Mouse (Mus musculus): ENCODE data around the gene Il12rb1. TPM values are rescaled to one million over a fixed set of nuclear protein-coding genes. Genes with fewer than 3 reads are reported as not detected.

Gene Il12rb1
- polyA plus RNA-seq, 1 experiment from 2014 or later: 0.35 TPM

DNA sequence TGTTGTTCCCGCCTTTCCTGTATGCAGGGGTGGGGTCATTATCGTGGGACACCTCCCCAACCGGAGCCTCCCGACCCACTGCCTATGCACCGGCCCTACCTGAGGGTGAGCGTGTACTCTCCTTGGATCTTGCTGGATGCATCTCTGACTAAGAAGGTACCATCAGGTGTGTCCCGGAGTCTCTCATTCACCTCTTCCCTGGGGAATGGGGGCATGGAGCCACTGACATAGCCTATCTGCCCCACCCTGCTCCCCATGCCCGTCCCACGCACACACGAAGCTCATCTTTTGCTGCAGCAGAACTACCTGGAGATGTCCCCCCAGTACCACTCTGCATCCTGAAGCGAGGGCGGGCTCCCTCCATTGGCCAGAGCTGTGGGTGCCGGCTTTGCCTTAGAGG lies 37.5 kb upstream of the Il12rb1 start:
- Histone ChIP-seq H3K27me3 (replicated peaks; ENCODE audit: control insufficient read depth, insufficient read depth, low read length) (no peaks in the 10 kb centered on the region), H3K4me2 (ENCODE audit: low read length) (no peak overlapping the region), H3K4me1 (replicated peaks; ENCODE audit: control insufficient read depth, insufficient read depth, low read length) (peaks cover 29% of the 10 kb centered on the region), H3K9ac (ENCODE audit: low read length) (no peak overlapping the region), H3K9me3 (ENCODE audit: control insufficient read depth, low read length) (no peaks in the 10 kb centered on the region), H3K4me3 (ENCODE audit: low read depth, low read length) (no peak overlapping the region), H3K36me3 (ENCODE audit: control insufficient read depth, insufficient read depth, low read length) (peaks cover 65% of the 10 kb centered on the region), H3K27ac (ENCODE audit: low read depth) (no peak overlapping the region)
- DNase-seq (ENCODE audit: low spot score): no peak
- ATAC-seq (replicated peaks; ENCODE audit: low FRiP score, low TSS enrichment, low read depth): no peak
- 92% methylated on average over 13 of the region's 13 CpGs for WGBS

DNA sequence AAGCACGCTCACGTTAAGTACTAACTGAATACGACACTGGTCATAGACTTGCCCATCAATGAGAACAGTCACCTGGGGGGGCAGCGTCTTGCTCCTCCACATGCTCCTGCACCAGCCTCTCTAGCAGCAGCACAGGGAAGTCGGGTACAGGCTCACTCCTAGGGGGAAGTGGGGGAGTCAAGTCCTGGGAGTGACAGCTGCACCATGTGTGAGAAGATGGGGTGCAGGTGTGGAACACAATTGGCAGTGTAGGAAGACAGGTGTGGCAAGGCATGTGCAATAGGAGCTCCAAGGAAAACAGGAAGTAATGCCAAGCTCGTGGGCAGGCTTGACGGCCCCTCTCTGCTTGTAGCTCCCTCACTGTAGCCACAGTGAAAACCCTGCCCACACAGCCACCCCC lies 37.0 kb upstream of the Il12rb1 start:
- Histone ChIP-seq H3K36me3 (ENCODE audit: control insufficient read depth, insufficient read depth, low read length) (peaks cover 65% of the 10 kb centered on the region), H3K27ac (ENCODE audit: low read depth) (no peak overlapping the region), H3K4me1 (replicated peaks; ENCODE audit: control insufficient read depth, insufficient read depth, low read length) (peaks cover 28% of the 10 kb centered on the region), H3K9ac (ENCODE audit: low read length) (no peak overlapping the region), H3K4me2 (ENCODE audit: low read length) (no peak overlapping the region), H3K27me3 (replicated peaks; ENCODE audit: control insufficient read depth, insufficient read depth, low read length) (no peaks in the 10 kb centered on the region), H3K4me3 (ENCODE audit: low read depth, low read length) (no peak overlapping the region), H3K9me3 (ENCODE audit: control insufficient read depth, low read length) (no peaks in the 10 kb centered on the region)
- WGBS: 85% methylated on average over 7 of the region's 7 CpGs
- no peak for ATAC-seq (replicated peaks; ENCODE audit: low FRiP score, low TSS enrichment, low read depth)
- no peak for DNase-seq (ENCODE audit: low spot score)

DNA sequence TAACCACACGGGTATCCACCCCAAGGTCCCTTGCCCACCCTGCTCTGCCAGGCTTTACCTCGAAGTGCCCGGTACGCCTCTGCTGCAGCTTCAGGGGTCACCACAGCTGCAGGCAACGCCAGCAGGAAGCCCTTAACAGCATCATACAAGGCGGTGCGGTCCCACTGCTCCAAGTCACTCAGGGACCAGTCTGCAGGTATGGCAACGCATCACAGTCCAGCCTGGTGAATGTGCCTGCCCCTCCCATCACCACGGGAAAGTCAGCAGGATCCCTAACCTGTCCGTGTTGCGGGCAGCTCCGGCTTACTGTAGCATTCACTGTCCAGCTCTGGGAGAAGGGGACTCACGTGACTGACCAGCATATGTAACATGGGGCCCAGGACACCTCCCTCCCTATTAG lies 36.2 kb upstream of the Il12rb1 start:
- no peak overlapping the region for H3K4me2 ChIP-seq (ENCODE audit: low read length)
- ATAC-seq (replicated peaks; ENCODE audit: low FRiP score, low TSS enrichment, low read depth) (no peak), DNase-seq (ENCODE audit: low spot score) (no peak)
- H3K36me3 ChIP-seq (ENCODE audit: control insufficient read depth, insufficient read depth, low read length): peaks cover 65% of the 10 kb centered on the region
- no peak overlapping the region for H3K9ac ChIP-seq (ENCODE audit: low read length)
- H3K9me3 ChIP-seq (ENCODE audit: control insufficient read depth, low read length): no peaks in the 10 kb centered on the region
- WGBS: 92% methylated on average over 13 of the region's 13 CpGs
- H3K27ac ChIP-seq (ENCODE audit: low read depth): no peak overlapping the region
- no peaks in the 10 kb centered on the region for H3K27me3 ChIP-seq (replicated peaks; ENCODE audit: control insufficient read depth, insufficient read depth, low read length)
- peaks cover 22% of the 10 kb centered on the region for H3K4me1 ChIP-seq (replicated peaks; ENCODE audit: control insufficient read depth, insufficient read depth, low read length)
- no peak overlapping the region for H3K4me3 ChIP-seq (ENCODE audit: low read depth, low read length)

DNA sequence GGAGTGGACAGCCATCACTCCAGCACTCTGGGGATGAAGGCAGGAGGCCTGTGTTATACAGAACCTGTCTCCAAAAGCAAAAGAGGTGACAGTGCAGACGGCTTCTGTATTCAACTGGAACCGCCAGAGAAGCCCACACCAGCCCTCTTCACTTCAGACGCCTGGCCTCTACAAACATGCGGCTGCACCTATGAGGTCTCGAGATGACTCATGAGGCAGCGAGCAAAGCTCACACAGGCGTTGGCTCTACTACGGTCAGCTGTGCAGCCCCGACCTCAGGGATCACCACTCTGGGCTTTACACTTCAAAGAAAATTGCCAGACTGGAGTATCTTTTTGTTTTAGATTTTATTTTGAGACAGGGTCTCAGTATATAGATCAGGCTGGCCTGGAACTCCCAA lies 35.4 kb upstream of the Il12rb1 start:
- H3K36me3 ChIP-seq (ENCODE audit: control insufficient read depth, insufficient read depth, low read length): peaks cover 62% of the 10 kb centered on the region

DNA sequence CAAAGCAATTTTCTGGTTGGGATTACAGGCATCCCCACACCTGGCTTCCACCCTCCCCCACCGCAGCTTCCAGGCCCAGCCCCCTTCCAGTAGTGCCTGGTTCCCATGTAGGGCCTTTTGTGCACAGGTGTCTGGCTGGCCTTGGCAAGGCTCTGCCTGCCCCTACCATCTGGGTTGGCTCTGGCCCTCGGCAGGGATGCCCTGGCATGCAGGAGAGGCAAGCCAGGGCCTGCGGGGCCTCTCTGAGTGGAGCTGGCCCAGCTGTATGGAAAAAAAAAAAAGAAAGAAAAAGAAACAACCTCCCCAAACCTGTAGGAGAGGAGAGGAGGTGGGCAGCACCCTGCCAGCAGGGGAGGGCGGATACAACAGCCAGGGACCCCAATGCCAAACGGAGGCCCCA lies 34.8 kb upstream of the Il12rb1 start:
- no peak overlapping the region for H3K4me2 ChIP-seq (ENCODE audit: low read length)
- ATAC-seq (replicated peaks; ENCODE audit: low FRiP score, low TSS enrichment, low read depth) (no peak), DNase-seq (ENCODE audit: low spot score) (no peak)
- H3K36me3 ChIP-seq (ENCODE audit: control insufficient read depth, insufficient read depth, low read length): peaks cover 56% of the 10 kb centered on the region
- 83% methylated on average over 5 of the region's 5 CpGs for WGBS
- peaks cover 27% of the 10 kb centered on the region for H3K4me1 ChIP-seq (replicated peaks; ENCODE audit: control insufficient read depth, insufficient read depth, low read length)
- no peak overlapping the region for H3K4me3 ChIP-seq (ENCODE audit: low read depth, low read length)
- H3K9me3 ChIP-seq (ENCODE audit: control insufficient read depth, low read length): no peaks in the 10 kb centered on the region
- no peak overlapping the region; the same call in 1 of the 2 replicates for H3K9ac ChIP-seq (ENCODE audit: low read length)
- H3K27me3 ChIP-seq (replicated peaks; ENCODE audit: control insufficient read depth, insufficient read depth, low read length): no peaks in the 10 kb centered on the region
- H3K27ac ChIP-seq (ENCODE audit: low read depth): no peak overlapping the region

More for the DNA sequence above, 35.4 kb upstream of the Il12rb1 start:
- Histone ChIP-seq H3K9ac (ENCODE audit: low read length) (no peak overlapping the region), H3K27me3 (replicated peaks; ENCODE audit: control insufficient read depth, insufficient read depth, low read length) (no peaks in the 10 kb centered on the region), H3K27ac (ENCODE audit: low read depth) (no peak overlapping the region), H3K4me2 (ENCODE audit: low read length) (no peak overlapping the region), H3K9me3 (ENCODE audit: control insufficient read depth, low read length) (no peaks in the 10 kb centered on the region), H3K4me3 (ENCODE audit: low read depth, low read length) (no peak overlapping the region), H3K4me1 (replicated peaks; ENCODE audit: control insufficient read depth, insufficient read depth, low read length) (peaks cover 26% of the 10 kb centered on the region)
- ATAC-seq (replicated peaks; ENCODE audit: low FRiP score, low TSS enrichment, low read depth) (no peak), DNase-seq (ENCODE audit: low spot score) (no peak)
- WGBS: 73% methylated on average over 9 of the region's 9 CpGs

DNA sequence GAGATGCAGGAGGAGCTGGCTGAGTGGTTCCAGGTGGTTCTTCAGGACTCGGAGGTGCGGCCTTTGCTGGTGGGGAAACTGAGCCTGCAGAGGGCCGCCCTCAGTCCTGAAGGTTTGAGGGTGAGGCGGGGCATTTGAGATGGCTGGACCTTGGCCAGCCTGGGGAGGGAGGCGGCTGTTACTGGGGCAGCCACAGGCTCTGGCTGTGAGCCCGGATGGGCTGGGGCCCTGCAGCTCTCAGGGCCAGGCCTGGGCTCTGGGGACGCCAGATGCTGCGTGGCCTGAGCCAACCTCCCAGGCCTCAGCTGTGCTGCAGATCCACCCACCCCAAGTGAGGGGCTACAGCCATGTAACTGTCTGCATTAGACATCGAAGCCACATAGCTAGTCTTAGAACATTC lies 34.4 kb upstream of the Il12rb1 start:
- ATAC-seq (replicated peaks; ENCODE audit: low FRiP score, low TSS enrichment, low read depth) (no peak), DNase-seq (ENCODE audit: low spot score) (no peak)
- Histone ChIP-seq H3K9me3 (ENCODE audit: control insufficient read depth, low read length) (no peaks in the 10 kb centered on the region), H3K4me1 (replicated peaks; ENCODE audit: control insufficient read depth, insufficient read depth, low read length) (peaks cover 27% of the 10 kb centered on the region), H3K4me2 (ENCODE audit: low read length) (no peak overlapping the region), H3K36me3 (ENCODE audit: control insufficient read depth, insufficient read depth, low read length) (peaks cover 52% of the 10 kb centered on the region), H3K27ac (ENCODE audit: low read depth) (no peak overlapping the region), H3K27me3 (replicated peaks; ENCODE audit: control insufficient read depth, insufficient read depth, low read length) (no peaks in the 10 kb centered on the region), H3K4me3 (ENCODE audit: low read depth, low read length) (no peak overlapping the region), H3K9ac (ENCODE audit: low read length) (peak overlapping the region; percentile 23)
- 55% methylated on average over 9 of the region's 9 CpGs for WGBS

DNA sequence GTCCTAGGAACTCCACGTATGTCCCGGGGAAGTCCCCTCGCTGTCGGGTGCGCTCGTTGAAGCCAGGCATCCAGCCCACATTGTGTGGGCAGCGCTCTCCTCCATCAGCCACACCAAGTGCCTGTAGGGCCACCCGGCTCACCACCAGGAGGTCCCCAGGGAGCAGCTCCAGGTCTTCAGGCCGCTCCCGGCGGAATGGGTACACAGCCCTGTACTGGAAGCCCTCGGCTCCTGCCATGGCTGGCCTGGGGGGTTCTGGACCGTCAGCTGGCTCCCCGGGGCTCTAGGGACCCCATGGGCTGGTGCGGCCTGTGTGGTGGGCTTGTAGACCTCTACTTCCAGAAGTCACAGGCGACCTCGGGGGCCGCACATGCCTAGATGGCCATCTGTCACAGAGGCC lies 33.5 kb upstream of the Il12rb1 start:
- Histone ChIP-seq H3K4me2 (ENCODE audit: low read length) (no peak overlapping the region), H3K27me3 (replicated peaks; ENCODE audit: control insufficient read depth, insufficient read depth, low read length) (no peaks in the 10 kb centered on the region), H3K9ac (ENCODE audit: low read length) (peak overlapping the region; percentile 97; the same call in 1 of the 2 replicates), H3K4me3 (ENCODE audit: low read depth, low read length) (no peak overlapping the region), H3K9me3 (ENCODE audit: control insufficient read depth, low read length) (no peaks in the 10 kb centered on the region), H3K4me1 (replicated peaks; ENCODE audit: control insufficient read depth, insufficient read depth, low read length) (peaks cover 27% of the 10 kb centered on the region), H3K36me3 (ENCODE audit: control insufficient read depth, insufficient read depth, low read length) (peaks cover 56% of the 10 kb centered on the region), H3K27ac (ENCODE audit: low read depth) (no peak overlapping the region)
- DNase-seq (ENCODE audit: low spot score) (no peak), ATAC-seq (replicated peaks; ENCODE audit: low FRiP score, low TSS enrichment, low read depth) (no peak)
- WGBS: 93% methylated on average over 18 of the region's 18 CpGs

DNA sequence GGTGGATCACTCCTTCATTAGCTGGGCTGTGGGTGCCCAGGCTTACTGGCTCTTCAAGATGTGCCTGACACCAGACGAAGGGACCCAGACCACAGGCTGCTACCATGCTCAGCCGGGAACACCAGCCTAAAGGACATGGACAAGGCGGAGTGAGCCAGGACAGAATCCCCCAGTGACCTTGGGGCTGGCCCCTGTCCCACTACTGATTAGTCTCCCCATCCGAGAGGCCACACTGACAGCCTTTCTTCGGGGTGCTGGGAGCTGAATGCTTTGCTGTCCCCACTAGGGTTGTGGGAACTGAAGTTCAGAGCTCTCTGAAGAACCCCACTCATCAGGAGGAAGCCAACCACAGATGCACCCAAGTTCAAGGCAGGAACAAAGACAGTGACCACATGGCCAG lies 33.0 kb upstream of the Il12rb1 start:
- H3K36me3 ChIP-seq (ENCODE audit: control insufficient read depth, insufficient read depth, low read length): peaks cover 55% of the 10 kb centered on the region
- DNase-seq (ENCODE audit: low spot score): no peak

DNA sequence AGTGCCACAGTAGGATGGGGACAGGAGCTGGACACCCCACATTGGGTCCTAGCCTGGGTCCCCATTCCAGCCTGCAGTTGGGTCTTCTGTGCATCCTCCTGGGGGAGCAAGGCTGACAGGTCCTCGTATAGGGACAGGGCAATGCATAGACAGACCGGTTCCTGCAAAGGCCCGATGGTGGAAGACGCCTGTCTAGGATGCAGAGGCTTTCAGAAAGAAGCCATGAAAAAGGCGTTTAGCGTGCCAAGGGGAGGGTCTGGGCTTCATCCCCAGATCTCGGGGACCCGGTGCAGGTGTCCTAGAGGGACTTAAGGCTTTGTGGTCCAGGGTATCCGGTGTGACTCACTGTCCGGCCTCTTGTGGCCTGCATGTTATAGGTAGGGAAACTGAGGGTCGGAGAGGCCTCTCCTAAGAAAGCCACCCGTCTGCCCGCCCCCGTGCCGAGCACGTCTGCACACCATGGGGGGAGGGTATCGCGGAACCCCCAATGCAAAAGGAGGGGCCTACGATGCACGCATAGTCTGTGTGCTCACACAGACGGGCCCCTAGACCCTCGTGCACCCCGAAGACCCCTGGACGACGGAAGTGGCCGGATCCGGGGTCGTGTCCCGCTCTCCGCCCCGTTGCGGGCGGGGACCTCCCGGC lies 32.3 kb upstream of the Il12rb1 start:
- H3K36me3 ChIP-seq (ENCODE audit: control insufficient read depth, insufficient read depth, low read length): peaks cover 57% of the 10 kb centered on the region
- peak; percentile 24; the same call in 1 of the 2 replicates for ATAC-seq (replicated peaks; ENCODE audit: low FRiP score, low TSS enrichment, low read depth)
- H3K9ac ChIP-seq (ENCODE audit: low read length): peak overlapping the region; percentile 97
- peak overlapping the region; percentile 62 for H3K4me3 ChIP-seq (ENCODE audit: low read depth, low read length)
- H3K9me3 ChIP-seq (ENCODE audit: control insufficient read depth, low read length): no peaks in the 10 kb centered on the region
- H3K27me3 ChIP-seq (replicated peaks; ENCODE audit: control insufficient read depth, insufficient read depth, low read length): no peaks in the 10 kb centered on the region
- DNase-seq (ENCODE audit: low spot score): no peak
- H3K4me2 ChIP-seq (ENCODE audit: low read length): peak overlapping the region; percentile 96
- peaks cover 27% of the 10 kb centered on the region for H3K4me1 ChIP-seq (replicated peaks; ENCODE audit: control insufficient read depth, insufficient read depth, low read length)
- H3K27ac ChIP-seq (ENCODE audit: low read depth): peak overlapping the region; percentile 100
- WGBS: 2% methylated on average over 34 of the region's 34 CpGs

More for the DNA sequence above, 33.0 kb upstream of the Il12rb1 start:
- peak overlapping the region; percentile 97; the same call in 1 of the 2 replicates for H3K9ac ChIP-seq (ENCODE audit: low read length)
- H3K4me3 ChIP-seq (ENCODE audit: low read depth, low read length): peak overlapping the region; percentile 62; the same call in 1 of the 2 replicates
- no peak overlapping the region for H3K27ac ChIP-seq (ENCODE audit: low read depth)
- WGBS: 91% methylated on average over 5 of the region's 5 CpGs
- no peak for ATAC-seq (replicated peaks; ENCODE audit: low FRiP score, low TSS enrichment, low read depth)
- no peaks in the 10 kb centered on the region for H3K27me3 ChIP-seq (replicated peaks; ENCODE audit: control insufficient read depth, insufficient read depth, low read length)
- H3K4me1 ChIP-seq (replicated peaks; ENCODE audit: control insufficient read depth, insufficient read depth, low read length): peaks cover 27% of the 10 kb centered on the region
- no peaks in the 10 kb centered on the region for H3K9me3 ChIP-seq (ENCODE audit: control insufficient read depth, low read length)
- peak overlapping the region; percentile 96 for H3K4me2 ChIP-seq (ENCODE audit: low read length)

All from intestine, embryonic 14.5 days (tissue).